Mouse (Mus musculus) adrenal gland, adult (tissue): ENCODE data around the gene Nkx2-5.

Source experiments
- DNase-seq, 2 experiments: peaks; one replicate each; pipeline ENCODE4 v3.0.0; 2022 to 2023; ENCODE audit warnings: low spot score in 1 of 2; ENCODE audit not compliant: inconsistent age in 2 of 2

Nkx2-5 gene

DNA sequence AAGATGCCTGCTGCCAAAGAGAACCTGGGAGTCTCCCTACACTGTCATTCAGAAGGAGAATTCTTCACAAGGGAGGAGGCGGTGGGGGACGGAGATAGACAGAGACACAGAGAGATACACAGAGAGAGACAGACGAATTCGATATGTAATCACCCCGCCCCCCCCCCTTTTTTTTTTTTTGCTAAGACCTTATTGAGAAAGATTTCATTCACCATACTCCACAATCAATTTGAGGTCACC is at the start of gene Nkx2-5:
TSS of gene Nkx2-5 (minus strand) at position 101 of the 240 bp plus-strand sequence.
- DNase-seq, result no peak

DNA sequence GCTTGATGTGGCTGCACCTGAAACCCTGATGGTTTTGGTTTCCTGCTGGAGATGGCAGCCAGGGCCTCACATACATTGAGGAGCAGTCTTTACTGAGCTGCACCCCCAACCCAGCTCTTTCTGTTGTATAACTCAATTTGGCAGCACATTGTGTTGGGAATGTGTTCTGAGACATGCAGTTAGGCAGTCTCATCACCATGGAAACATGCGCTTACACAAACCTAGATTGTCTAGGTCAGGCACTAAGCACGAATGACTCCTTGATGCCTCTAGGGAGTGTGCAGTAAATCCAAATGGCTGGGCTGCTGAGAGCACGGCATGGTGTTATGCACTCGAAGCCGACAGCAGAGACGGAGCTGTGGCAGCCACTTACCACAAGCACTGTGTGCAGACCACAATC is 49.5 kb upstream of the Nkx2-5 start:
- DNase-seq, result no peak

DNA sequence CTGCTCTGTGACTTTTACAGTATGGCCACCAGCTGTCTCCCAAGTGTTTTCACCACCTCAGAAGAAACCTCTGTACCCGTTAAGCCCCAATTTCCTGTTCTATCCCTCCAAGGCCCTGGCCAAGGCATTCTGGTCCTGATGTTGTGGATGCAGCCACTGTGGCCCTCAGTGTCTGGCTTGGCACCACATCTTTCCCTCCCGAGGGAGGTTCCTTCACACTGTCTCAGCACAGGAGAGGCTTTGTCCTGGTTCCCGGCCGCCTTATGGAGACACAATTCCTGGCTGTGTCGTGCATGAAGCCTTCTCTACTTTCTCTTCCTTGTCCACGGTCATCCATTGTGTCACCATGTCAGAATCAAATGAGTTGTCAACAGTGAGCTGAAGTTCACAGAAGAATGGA is 48.7 kb upstream of the Nkx2-5 start:
- no peak for DNase-seq

DNA sequence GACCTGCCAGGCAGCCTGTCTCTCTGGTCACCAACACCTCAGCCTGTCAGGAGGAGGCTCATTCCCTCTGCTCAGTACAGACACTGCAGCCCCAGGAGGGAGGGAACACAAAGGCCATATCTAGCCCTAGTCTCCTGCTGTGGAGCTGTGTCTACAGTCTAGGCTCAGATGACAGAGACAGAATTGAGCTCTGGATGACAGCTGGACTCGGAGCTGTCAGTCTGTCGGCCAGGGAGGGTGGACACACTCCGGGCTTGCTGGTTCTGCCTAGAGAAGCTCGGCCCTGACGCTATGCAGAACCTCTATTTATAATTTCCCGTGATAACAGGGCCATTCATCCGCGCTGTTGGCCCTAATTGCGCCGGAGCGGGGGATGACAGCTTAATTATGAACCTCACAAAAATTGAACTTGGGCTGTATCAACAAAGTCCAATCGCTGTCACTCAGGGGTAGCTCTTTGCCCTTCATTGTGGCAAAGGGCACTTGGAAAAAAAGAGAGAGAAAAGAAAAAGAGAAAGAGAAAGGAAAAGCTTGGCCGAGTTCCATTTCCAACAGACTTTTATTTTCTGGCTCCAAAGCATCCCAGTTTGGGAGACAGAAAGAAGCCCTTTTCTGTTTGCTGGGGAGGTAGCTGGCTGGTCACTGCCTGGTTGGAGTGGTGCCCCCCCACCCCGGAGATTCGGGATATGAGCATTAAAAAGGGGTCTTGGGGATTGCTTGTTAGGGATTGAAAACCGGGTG is 48.0 kb upstream of the Nkx2-5 start:
- DNase-seq, result peak in 1 of 2 experiments; percentile 40

DNA sequence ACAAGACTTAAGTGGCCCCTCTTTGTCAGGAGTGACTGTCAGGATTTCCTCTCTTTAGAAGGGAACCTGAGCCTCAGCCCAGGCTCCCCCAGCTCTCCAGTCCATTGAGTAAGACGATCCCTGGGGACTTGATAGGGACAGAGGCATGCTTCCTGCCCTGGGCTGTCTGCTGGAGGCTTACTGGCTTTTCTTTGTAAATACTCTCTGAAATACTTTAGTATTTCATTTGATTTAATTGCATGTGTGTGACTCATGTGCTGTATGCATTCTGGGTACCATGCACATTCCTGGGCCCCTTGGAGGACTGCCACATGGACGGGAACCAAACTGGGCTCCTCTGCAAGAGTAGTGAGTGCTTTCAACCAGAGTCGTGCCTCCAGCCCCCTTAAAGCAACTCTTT is 43.1 kb upstream of the Nkx2-5 start:
- no peak for DNase-seq

DNA sequence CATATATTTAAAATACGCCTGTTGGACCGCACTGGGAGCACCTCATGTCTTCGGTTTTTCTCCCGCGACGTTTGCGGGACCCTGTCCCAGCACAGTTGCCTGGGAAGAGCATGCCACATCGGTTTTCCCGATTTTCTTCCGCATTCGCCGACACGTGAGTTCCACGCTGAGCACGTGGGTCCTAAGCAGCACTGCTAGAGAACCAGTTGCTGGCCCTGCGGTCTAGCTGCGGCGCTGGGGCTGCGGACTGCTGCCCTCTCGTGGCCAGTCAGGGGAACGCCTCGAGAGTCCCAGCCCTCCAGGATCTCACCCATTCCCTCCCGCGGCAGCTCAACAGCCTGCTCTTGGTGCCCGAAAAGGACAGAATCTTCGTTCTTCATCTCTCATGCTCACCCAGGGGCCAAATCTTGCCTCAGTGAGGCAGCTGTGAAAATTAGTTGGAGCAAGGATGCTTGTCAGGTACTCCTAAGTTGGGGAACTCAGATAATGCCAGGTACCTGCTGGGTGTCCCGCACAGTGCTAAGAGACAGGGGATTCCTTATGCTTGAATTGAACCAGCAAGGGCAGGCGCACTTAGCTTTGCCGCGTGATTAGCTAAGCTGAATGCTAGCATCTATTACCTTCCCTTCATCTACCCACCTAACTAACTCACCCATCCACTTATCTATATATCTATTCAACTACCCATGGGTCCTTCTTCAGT is 41.4 kb upstream of the Nkx2-5 start:
- DNase-seq, result peak; percentile 89 to 95

DNA sequence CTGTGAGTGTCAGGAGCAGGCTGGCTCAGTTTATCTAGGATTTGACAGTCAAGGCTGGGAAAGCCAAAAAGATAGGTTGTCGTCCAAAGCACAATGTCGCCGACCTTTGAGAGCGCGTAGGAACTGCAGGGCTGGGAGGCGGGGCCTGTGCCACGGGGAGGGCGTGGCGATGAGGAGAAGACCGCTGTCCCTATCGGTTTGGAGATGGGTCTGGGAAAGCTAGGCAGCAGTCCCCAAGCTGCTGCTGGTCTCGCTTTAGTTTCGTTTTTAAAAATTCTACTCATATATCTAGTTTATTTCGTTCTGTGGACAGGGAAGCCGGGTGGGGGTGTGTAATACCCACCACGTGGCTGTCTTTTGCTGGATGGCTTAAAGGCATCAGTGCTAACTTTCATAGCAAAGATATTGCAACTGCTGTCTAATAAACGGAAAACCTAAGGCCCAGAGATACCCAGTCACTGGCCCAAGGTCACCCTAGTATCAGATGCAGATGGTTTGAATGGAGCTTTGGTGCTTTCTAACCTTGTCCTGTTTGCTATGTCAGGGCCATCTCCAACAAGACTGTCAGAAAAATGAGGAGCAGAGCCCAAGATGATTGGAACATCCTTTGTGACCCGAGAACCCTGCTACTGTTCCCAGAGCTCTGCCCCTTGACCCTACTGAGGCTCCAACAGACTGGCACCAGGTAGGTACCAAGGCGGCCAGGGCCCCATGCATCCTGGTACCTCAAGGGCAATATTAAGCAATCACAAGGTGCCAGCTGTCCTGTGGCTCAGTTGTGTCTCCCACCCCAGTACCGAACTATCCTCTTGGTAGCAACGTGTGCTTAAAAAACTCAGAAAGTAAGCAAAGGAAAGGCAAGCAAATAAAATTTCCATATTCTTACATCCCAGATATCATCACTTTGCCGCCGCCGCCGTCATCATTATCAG is 40.5 kb upstream of the Nkx2-5 start:
- DNase-seq, result peak; percentile 90 to 95

DNA sequence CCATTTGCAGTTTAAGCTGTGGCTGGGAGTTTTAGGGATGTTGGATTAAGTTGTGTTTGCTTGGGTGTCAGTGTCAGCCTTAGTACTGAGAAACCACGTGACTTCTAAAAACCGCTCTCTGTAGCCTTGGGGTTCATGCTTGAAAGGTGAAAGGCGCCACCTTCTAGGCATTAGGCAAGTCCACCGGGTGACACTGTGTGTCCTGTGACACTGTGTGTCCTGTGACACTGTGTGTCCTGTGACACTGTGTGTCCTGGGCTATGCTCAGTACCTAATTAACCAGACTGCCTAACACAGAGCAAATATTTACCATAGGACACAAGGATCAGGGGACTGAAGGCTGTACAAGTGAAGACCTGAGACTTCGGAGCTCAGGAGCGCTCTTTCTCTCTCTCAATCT is 38.8 kb upstream of the Nkx2-5 start:
- no peak for DNase-seq

DNA sequence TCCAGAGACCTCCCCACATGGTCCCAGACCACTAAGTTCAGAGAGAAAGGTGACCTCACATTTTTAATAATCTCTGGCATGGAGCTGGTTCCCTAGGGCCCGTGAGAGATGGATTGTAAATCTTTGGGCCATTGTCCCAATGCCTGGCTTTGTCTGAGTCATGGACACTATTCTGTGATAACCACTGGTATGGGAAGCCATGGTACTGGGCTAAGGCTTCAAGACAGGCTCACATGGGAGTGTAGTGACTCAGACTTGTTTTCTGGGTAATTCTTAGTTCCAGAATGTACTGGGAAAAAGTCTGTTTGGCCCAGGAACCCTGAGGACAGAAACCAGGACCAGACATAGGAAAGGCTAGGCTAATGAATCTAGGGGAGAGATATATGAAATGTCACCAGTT is 37.9 kb upstream of the Nkx2-5 start:
- peak; percentile 43 to 52 for DNase-seq

DNA sequence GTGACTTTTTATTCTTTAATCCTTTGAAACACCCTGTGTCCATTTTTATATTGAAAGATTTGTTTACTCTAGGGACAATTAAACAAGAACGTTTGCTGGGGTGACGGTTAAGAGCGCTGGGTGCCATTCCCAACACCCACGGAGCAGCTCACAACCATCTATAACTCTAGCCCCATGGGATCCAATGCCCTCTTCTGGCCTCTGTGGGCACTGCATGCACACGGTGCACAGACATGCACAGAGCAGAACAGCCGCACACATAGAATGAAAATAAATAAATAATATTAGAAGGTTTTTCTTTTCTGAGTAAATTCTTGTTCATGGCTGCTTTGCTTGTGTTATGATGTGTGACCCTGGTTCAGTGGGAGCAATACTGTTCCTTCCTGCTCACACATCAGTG is 34.4 kb upstream of the Nkx2-5 start:
- DNase-seq, result no peak

DNA sequence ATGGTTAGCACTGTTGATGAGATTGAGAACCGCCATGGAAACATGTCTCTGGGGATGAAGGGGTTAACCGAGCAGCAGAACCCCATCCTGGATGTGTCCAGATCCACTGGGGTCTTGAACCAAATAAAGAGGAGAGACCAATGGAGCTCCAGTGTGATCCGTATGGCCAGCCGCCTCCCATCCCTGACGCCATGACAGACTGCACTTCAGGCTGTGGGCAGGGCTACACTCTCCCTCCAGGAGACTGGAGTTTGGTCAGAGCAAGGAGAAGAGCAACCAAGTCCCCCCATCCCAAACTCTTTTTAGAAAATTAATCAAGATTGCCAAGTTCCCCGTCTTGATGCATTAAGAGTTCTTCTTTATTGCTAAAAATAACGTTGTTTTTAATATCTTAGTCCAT is 33.1 kb upstream of the Nkx2-5 start:
- DNase-seq, result no peak

DNA sequence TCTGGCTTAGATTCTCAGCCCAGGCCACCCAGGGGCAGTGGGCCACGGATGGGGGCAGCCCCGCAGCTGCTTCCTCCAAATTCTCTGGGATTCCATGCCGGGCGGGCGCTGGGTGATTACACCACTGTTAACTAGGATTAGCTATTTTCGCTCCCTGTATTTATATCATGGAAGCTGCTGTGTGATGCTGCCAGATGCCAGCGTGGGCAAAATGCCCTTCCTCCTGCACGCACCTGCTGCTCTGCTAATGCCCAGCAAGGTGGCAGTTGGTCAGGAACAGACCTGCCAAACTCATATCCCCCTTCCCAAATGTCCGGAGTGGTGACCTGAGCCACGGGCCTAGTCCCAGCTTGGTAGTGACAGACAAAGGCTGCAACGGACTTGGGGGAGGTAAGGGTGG is 29.7 kb upstream of the Nkx2-5 start:
- DNase-seq, result no peak

DNA sequence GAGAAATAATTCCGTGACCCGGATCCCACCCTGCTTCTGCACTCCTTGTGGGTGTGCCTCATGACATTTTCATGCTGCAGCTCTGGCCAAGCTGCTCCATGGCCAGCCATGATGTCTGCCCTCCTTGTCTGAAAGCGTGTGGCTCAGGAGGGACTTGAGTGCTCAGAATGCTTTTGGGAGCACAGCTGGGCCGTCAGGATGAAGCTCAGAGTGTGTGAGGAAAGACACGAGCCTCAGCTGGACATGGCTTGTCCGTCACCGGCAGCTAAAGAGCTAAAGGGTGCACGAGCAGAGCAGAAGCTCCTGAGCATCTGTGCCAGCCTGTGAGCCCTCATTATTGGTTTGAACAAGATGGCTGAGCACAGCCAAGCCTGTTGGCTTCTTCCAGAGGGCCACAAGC is 28.7 kb upstream of the Nkx2-5 start:
- DNase-seq, result no peak

DNA sequence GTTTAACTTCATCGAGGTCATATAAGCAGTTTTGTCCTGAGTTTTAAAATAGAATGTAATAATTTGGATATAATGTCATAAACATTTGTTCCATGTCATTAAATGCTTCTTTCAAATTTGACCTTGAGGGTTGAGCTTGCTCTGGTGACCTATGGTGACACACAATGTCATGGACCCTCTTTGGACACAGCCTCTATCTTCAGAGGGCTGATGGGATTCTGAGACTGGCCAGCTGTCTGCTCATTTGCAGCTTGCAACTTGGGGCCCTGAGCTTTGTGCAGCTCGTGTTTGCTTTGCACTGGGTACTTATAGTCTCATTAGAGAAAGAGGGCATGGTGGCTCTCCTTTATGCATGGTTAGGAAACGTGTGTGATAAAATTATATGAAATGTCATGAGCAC is 28.1 kb upstream of the Nkx2-5 start:
- DNase-seq, result no peak

DNA sequence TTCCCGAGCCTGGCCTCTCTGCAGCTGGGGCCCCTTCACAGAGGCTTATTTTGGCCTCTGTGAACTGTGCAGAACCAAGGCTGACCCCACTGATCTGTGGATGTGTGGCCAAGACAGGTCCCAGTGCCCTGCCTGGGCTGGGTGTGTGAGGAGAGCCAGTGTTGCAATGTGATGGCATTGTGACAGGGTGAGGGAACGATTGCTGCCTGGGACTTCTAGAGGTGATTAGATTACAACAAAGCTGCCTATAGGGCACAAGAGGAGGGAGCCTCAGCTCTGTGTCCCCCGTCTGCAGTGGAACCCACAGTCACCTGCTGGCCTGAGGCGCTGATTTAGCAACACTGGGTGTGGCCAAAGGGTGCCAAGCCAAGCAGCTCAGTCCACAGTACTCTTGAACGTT is 23.9 kb upstream of the Nkx2-5 start:
- DNase-seq, result no peak

DNA sequence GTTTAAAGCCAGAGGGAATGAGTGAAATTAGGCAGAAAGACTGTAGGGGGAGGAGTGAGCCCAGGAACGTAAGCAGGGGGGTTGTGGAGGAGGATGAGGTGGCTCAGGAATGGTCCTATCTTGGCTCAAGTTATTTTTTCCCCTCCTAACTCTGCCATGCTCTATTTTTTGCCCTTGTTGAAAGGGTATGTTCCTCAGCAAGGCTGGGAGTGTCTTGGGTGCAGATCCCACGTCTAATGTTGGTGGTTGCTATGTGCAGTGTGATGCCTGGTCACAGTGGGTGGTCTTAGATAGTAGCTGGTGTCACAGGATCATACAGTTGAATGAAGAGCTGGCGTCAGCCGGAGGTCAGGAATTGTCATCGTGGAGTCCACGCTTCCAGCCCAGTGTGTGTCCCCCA is 20.3 kb upstream of the Nkx2-5 start:
- DNase-seq, result no peak

DNA sequence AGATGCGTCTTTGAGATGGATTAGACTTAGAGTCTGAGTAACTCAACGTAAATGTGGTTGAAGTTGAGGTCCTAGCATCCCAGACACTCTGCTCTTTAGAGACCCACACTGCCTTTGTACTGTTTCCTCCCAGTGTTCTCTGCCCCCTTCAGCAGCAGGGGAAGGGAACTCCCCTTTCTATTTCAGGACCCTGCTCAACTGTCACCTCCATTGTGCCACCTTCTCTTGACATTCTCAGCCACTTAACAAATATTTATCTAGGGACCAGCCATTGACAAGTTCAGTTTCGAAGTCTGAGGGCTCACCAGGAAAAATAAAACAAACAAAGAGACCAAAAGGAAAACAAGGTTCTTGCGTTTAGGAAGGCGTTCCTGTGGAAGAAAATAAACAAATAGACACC is 19.5 kb upstream of the Nkx2-5 start:
- no peak for DNase-seq

DNA sequence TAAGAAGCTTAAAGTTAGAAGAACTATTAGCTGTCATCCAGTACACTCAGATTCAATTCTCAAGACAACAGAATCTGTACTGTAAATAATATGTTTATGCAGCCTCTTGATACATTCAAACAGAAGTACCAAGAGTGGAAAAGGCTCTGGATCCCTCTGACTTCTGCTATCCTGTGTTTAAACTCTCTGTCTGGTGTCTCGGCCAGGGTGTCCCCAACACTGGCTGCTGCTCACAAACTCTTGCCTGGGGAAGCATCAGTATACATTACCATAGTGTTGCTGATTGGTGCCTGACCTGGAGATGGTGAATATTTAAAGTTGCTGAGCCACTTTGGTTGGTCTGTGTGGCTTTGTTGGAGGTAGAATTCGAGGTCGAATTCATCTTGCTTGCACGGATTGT is 17.0 kb upstream of the Nkx2-5 start:
- peak in 1 of 2 experiments; percentile 39 for DNase-seq

DNA sequence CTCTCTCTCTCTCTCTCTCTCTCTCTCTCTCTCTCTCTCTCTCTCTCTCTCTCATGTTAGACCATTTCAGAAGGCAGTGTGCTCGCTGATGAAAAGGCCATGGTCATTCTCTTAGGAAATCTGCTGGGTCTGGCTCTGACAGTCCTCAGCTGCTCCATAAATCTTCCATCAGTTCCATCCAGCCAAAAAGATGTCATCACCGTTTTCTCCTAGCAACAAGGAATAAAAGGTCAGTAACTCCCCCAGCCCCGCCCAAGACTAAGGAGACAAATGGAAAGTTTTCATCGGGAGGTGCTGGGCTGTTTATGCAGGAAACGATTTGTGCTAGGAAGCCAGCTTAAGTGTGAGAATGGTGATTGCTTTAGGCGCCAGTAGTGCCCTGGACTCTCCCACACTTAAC is 16.6 kb upstream of the Nkx2-5 start:
- peak; percentile 88 to 95 for DNase-seq

DNA sequence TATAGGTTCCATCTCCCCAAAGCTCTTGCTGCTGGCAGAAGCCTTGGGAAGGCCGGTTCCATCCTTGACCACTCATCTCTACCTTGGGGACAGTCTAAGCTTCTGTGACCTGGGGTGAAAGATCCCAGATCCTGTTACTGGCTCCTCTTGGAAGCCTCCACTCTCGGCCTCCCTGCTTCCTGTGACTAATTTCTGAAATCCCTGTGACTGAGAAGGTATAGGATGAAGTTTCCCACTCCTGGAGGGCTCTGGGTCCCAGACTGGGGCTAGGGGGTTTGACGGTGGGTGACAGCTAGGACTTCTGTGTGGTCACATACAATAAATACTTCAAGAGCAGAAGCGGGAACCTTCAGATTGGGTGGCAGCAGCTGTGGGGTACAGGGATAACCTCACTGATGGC is 16.1 kb upstream of the Nkx2-5 start:
- peak; percentile 53 to 79 for DNase-seq

DNA sequence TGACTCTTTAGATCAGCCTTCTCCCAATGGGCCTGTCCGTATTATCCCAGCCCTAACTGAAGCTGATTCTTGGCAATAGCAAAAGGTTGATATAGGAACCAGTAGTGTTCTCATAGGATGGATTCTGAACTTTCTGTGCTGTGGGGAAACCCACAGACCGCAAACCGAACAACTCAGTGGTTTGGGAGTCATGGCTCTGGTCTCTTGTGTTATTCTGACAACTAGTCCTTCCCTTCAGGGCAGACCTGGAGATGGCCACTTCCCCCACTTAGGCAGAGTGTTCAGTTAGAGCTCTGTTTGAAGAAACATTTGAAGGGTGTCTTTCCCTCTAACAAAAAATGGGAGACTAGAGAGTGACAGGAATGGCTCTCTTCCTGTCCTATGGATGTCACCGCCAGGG is 7.5 kb upstream of the Nkx2-5 start:
- DNase-seq, result no peak

DNA sequence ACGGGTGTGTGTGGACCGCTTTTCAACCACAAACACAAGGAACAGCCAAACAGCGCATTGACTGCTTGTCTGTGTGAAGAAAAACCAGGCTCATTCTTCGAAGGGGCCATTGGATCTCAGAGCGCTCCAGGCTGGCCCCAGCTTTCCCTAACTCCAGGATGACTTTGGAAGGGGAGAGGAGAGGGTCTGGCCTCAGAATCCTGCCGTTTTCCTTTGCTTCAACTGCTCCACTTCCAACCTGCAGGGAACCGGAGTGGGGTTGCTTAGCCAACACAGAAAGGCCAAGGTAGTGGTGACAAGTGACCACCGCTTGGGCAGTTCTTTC is 6.3 kb upstream of the Nkx2-5 start:
- DNase-seq, result no peak
